Mouse (Mus musculus) heart, embryonic 13.5 days (tissue): ENCODE measurements at regions not wholly inside any gene's neighbourhood (a gene's known extent, or its start where the extent isn't known, plus 50 kb on each side); places are given as distances from the start of the nearest gene placed in this dataset.
A peak's percentile ranks its signal among the peaks of the same experiment; 100 is the strongest.

Source experiments
- ATAC-seq: fragments of 200-750 bp; cut with Nextera tagmentation; 2 replicates; pipeline ENCODE4 v1.8.0; 2017; ENCODE audit warnings: moderate TSS enrichment; ENCODE audit not compliant: insufficient number of reproducible peaks, low FRiP score, low TSS enrichment; ENCODE audit errors: extremely low read depth
- H3K27ac ChIP-seq: fragments of 300-500 bp; sonication (generic); replicated peaks from 2 replicates; pipeline ENCODE4 v1.5.1; 2015; ENCODE audit warnings: moderate library complexity, mild to moderate bottlenecking, inconsistent platforms
- H3K27me3 ChIP-seq: fragments of 300-500 bp; sonication (generic); replicated peaks from 2 replicates; pipeline ENCODE4 v1.6.1; 2015; ENCODE audit warnings: mild to moderate bottlenecking, inconsistent platforms
- H3K36me3 ChIP-seq: fragments of 300-500 bp; sonication (generic); 2 replicates; pipeline ENCODE4 v1.6.1; 2015; ENCODE audit warnings: mild to moderate bottlenecking, inconsistent platforms
- H3K4me1 ChIP-seq: fragments of 300-500 bp; sonication (generic); 2 replicates; pipeline ENCODE4 v1.6.1; 2015; ENCODE audit warnings: inconsistent platforms
- H3K4me2 ChIP-seq: fragments of 300-500 bp; sonication (generic); 2 replicates; pipeline ENCODE4 v1.6.1; 2015; ENCODE audit warnings: inconsistent platforms, mild to moderate bottlenecking, moderate library complexity
- H3K4me3 ChIP-seq: fragments of 300-500 bp; sonication (generic); 2 replicates; pipeline ENCODE4 v1.5.1; 2015; ENCODE audit warnings: moderate library complexity, mild to moderate bottlenecking, inconsistent platforms
- H3K9ac ChIP-seq: fragments of 300-500 bp; sonication (generic); 2 replicates; pipeline ENCODE4 v1.6.1; 2015; ENCODE audit warnings: inconsistent platforms, mild to moderate bottlenecking, moderate library complexity
- H3K9me3 ChIP-seq: fragments of 300-500 bp; sonication (generic); 2 replicates; pipeline ENCODE4 v1.6.1; 2016; ENCODE audit warnings: inconsistent platforms
- WGBS: fragments of 180-500 bp; shearing (Covaris S2); methylation state at CpG from one replicate; pipeline ENCODE4 v1.1.7; 2015; ENCODE audit warnings: mixed read lengths; 5-methylcytosine and 5-hydroxymethylcytosine counted together

- peaks cover 5% of the 10 kb centered on the region; the same call in 1 of the 2 replicates for H3K4me1 ChIP-seq
- WGBS = 65% methylated on average over 6 of the region's 6 CpGs
- H3K36me3 ChIP-seq = no peaks in the 10 kb centered on the region
- H3K4me2 ChIP-seq = no peak overlapping the region
- no peak overlapping the region for H3K4me3 ChIP-seq
- H3K27ac ChIP-seq = no peak overlapping the region
- no peak overlapping the region for H3K9ac ChIP-seq
- no peak for ATAC-seq
- no peaks in the 10 kb centered on the region for H3K27me3 ChIP-seq
- H3K9me3 ChIP-seq = no peaks in the 10 kb centered on the region
These were observed 112.7 kb upstream of the Lyplal1 start for GRCm38 (mm10) chr1:186229856-186230255.

GRCm38 (mm10) chr1:186228396-186228795 lies 111.3 kb upstream of the Lyplal1 start:
- peaks cover 15% of the 10 kb centered on the region for H3K4me1 ChIP-seq
- H3K4me3 ChIP-seq = no peak overlapping the region
- H3K9me3 ChIP-seq = no peaks in the 10 kb centered on the region
- no peaks in the 10 kb centered on the region for H3K27me3 ChIP-seq
- WGBS = 61% methylated on average over 4 of the region's 4 CpGs
- no peak overlapping the region for H3K4me2 ChIP-seq
- no peak overlapping the region for H3K27ac ChIP-seq
- no peaks in the 10 kb centered on the region for H3K36me3 ChIP-seq
- no peak overlapping the region for H3K9ac ChIP-seq
- ATAC-seq = peak; percentile 42; the same call in 1 of the 2 replicates

- WGBS = 40% methylated on average over 5 of the region's 5 CpGs
- Histone ChIP-seq H3K27ac (peak overlapping the region; percentile 64), H3K27me3 (no peaks in the 10 kb centered on the region), H3K9me3 (no peaks in the 10 kb centered on the region), H3K36me3 (no peaks in the 10 kb centered on the region), H3K9ac (no peak overlapping the region), H3K4me2 (no peak overlapping the region), H3K4me1 (peaks cover 18% of the 10 kb centered on the region), H3K4me3 (no peak overlapping the region)
- ATAC-seq = no peak
These were observed 107.1 kb upstream of the Lyplal1 start for GRCm38 (mm10) chr1:186224231-186224630.

- 17% methylated on average over 7 of the region's 7 CpGs for WGBS
- H3K4me2 ChIP-seq = peak overlapping the region; percentile 41
- ATAC-seq = no peak
These were observed 106.3 kb upstream of the Lyplal1 start for GRCm38 (mm10) chr1:186223417-186223816.

GRCm38 (mm10) chr1:186218995-186219394 lies 101.9 kb upstream of the Lyplal1 start:
- H3K27ac ChIP-seq = no peak overlapping the region
- H3K9ac ChIP-seq = no peak overlapping the region
- H3K4me2 ChIP-seq = no peak overlapping the region
- no peaks in the 10 kb centered on the region for H3K36me3 ChIP-seq
- WGBS = 73% methylated on average over 4 of the region's 4 CpGs
- no peak overlapping the region for H3K4me3 ChIP-seq
- ATAC-seq = no peak
- peaks cover 9% of the 10 kb centered on the region for H3K4me1 ChIP-seq
- H3K9me3 ChIP-seq = no peaks in the 10 kb centered on the region
- no peaks in the 10 kb centered on the region for H3K27me3 ChIP-seq

More at GRCm38 (mm10) chr1:186223417-186223816, 106.3 kb upstream of the Lyplal1 start:
- peak overlapping the region; percentile 40; the same call in 1 of the 2 replicates for H3K9ac ChIP-seq
- no peaks in the 10 kb centered on the region for H3K36me3 ChIP-seq
- peak overlapping the region; percentile 64 for H3K27ac ChIP-seq
- no peaks in the 10 kb centered on the region for H3K9me3 ChIP-seq
- no peaks in the 10 kb centered on the region for H3K27me3 ChIP-seq
- peaks cover 14% of the 10 kb centered on the region for H3K4me1 ChIP-seq
- H3K4me3 ChIP-seq = no peak overlapping the region

- Histone ChIP-seq H3K4me1 (no peaks in the 10 kb centered on the region), H3K4me3 (no peak overlapping the region), H3K27me3 (no peaks in the 10 kb centered on the region), H3K4me2 (no peak overlapping the region), H3K36me3 (no peaks in the 10 kb centered on the region), H3K9ac (no peak overlapping the region), H3K27ac (no peak overlapping the region), H3K9me3 (no peaks in the 10 kb centered on the region)
- WGBS = 27% methylated on average over 3 of the region's 3 CpGs
- no peak for ATAC-seq
These were observed 100.1 kb upstream of the Lyplal1 start for GRCm38 (mm10) chr1:186217198-186217597.

GRCm38 (mm10) chr1:186204151-186204550 lies 87.0 kb upstream of the Lyplal1 start:
- Histone ChIP-seq H3K27me3 (no peaks in the 10 kb centered on the region), H3K4me1 (no peaks in the 10 kb centered on the region), H3K4me3 (no peak overlapping the region), H3K4me2 (no peak overlapping the region), H3K9me3 (no peaks in the 10 kb centered on the region), H3K9ac (no peak overlapping the region), H3K27ac (no peak overlapping the region), H3K36me3 (no peaks in the 10 kb centered on the region)
- WGBS = 45% methylated on average over 1 of the region's 1 CpGs
- no peak for ATAC-seq

- Histone ChIP-seq H3K4me1 (no peaks in the 10 kb centered on the region), H3K9ac (no peak overlapping the region), H3K27me3 (no peaks in the 10 kb centered on the region), H3K4me2 (no peak overlapping the region), H3K9me3 (no peaks in the 10 kb centered on the region), H3K27ac (no peak overlapping the region), H3K4me3 (no peak overlapping the region), H3K36me3 (no peaks in the 10 kb centered on the region)
- no peak for ATAC-seq
These were observed 85.4 kb upstream of the Lyplal1 start for GRCm38 (mm10) chr1:186202536-186202935.

GRCm38 (mm10) chr1:186198391-186198790 lies 81.3 kb upstream of the Lyplal1 start:
- no peaks in the 10 kb centered on the region for H3K27me3 ChIP-seq
- no peak overlapping the region for H3K27ac ChIP-seq
- H3K9ac ChIP-seq = no peak overlapping the region
- H3K4me2 ChIP-seq = no peak overlapping the region
- no peaks in the 10 kb centered on the region for H3K9me3 ChIP-seq
- H3K4me1 ChIP-seq = no peaks in the 10 kb centered on the region
- no peak overlapping the region for H3K4me3 ChIP-seq
- no peak for ATAC-seq
- 57% methylated on average over 1 of the region's 1 CpGs for WGBS
- no peaks in the 10 kb centered on the region for H3K36me3 ChIP-seq

- no peaks in the 10 kb centered on the region for H3K36me3 ChIP-seq
- no peaks in the 10 kb centered on the region for H3K27me3 ChIP-seq
- H3K27ac ChIP-seq = no peak overlapping the region
- no peak overlapping the region for H3K9ac ChIP-seq
- ATAC-seq = no peak
- H3K4me2 ChIP-seq = no peak overlapping the region
- WGBS = 61% methylated on average over 2 of the region's 2 CpGs
- H3K9me3 ChIP-seq = no peaks in the 10 kb centered on the region
- no peaks in the 10 kb centered on the region for H3K4me1 ChIP-seq
- no peak overlapping the region for H3K4me3 ChIP-seq
These were observed 79.9 kb upstream of the Lyplal1 start for GRCm38 (mm10) chr1:186197057-186197456.

GRCm38 (mm10) chr1:186189390-186189789 lies 72.3 kb upstream of the Lyplal1 start:
- Histone ChIP-seq H3K4me3 (no peak overlapping the region), H3K27ac (peak overlapping the region; percentile 21; the same call in 1 of the 2 replicates), H3K9me3 (no peaks in the 10 kb centered on the region), H3K27me3 (no peaks in the 10 kb centered on the region), H3K36me3 (no peaks in the 10 kb centered on the region), H3K4me2 (no peak overlapping the region), H3K4me1 (peaks cover 3% of the 10 kb centered on the region; the same call in 1 of the 2 replicates), H3K9ac (no peak overlapping the region)
- 69% methylated on average over 11 of the region's 11 CpGs for WGBS
- ATAC-seq = no peak

GRCm38 (mm10) chr1:186187372-186187771 lies 70.3 kb upstream of the Lyplal1 start:
- Histone ChIP-seq H3K36me3 (no peaks in the 10 kb centered on the region), H3K27ac (no peak overlapping the region), H3K9me3 (no peaks in the 10 kb centered on the region), H3K4me1 (peaks cover 22% of the 10 kb centered on the region), H3K4me2 (no peak overlapping the region), H3K4me3 (no peak overlapping the region), H3K27me3 (no peaks in the 10 kb centered on the region), H3K9ac (no peak overlapping the region)
- no peak for ATAC-seq
- 81% methylated on average over 5 of the region's 5 CpGs for WGBS
